Mouse (Mus musculus): ENCODE data around the gene Uchl5. TPM values are rescaled to one million over a fixed set of nuclear protein-coding genes. Genes with fewer than 3 reads are reported as not detected.

Uchl5 gene
- 1.2 and 1.9 TPM in 2 replicates for polyA plus RNA-seq (2012; rRNA removed; ENCODE audit: low replicate concordance)

DNA sequence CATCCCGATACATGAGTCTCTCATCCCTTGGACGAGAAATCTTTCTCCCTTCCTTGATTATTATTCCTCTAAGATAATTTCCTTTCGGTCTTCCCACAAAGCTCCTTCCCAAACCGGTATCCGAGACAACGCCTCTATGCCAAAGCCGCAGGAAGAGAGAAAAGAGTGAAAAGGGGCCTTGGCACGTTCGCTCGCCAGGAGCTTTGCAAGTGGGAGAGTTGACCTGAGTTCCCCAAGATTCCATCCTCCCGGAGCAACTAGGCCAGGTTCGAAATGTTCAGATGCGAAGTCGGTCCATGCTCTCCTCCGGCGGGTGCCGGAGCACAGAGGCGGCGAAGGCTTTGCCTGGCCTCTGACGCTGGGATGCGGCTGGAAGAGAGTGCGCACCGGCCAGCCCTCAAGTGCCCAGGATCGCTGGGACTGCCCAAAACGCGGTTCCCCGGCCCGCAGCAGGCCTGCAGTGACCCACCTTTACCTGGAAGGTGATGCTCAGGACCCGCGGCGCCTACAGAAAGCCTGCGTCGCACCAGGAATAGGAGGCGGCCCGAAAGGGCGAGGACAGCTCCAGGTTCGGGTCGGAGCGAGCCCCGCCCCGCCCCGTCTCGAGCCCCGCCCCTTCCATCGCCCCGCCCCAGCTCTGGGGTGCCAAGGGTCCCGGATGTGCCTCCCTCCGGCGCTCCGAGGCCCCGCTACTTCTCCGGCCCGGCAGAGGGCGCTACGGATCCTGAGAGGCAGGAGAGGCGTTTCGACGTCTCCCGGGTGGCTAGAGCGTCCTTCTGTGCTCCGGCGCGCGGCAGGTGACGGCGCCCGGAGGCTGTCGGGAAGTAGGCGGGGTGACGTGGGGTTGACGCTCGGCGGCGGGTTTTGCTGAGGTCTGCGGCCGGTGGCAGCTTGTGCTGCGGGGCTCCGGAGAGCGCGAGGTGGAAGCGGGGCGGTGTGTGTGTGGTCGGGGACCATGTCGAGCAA is at the start of gene Uchl5, which contains the start of gene Trove2:
Uchl5 (plus strand) TSS at position 827 of the 966 bp plus-strand sequence.
Trove2 (minus strand) TSS at position 623 of the 966 bp plus-strand sequence.

Other genes with a start within 250 kb of the Uchl5 start
- 0.01 TPM in 1 of 2 replicates, not detected in the other for gene B3galt2, start 136.6 kb upstream of the Uchl5 start, polyA plus RNA-seq (2012; rRNA removed; ENCODE audit: low replicate concordance)
- 0.11 and 0.21 TPM in 2 replicates for gene Cdc73, start 74.4 kb upstream of the Uchl5 start, polyA plus RNA-seq (2012; rRNA removed; ENCODE audit: low replicate concordance)
- 10.8 and 21.3 TPM in 2 replicates for gene Glrx2, start 60.9 kb upstream of the Uchl5 start, polyA plus RNA-seq (2012; rRNA removed; ENCODE audit: low replicate concordance)
- gene Trove2, start 204 bp upstream of the Uchl5 start, polyA plus RNA-seq (2012; rRNA removed; ENCODE audit: low replicate concordance) = 0.01 and 0.11 TPM in 2 replicates
- 0.41 and 0.65 TPM in 2 replicates for gene Rgs2, start 226.9 kb downstream of the Uchl5 start, polyA plus RNA-seq (2012; rRNA removed; ENCODE audit: low replicate concordance)

All from duodenum, adult 2 months (tissue).